Mouse (Mus musculus) Muller cell, postnatal 12 days (primary cell): ENCODE results near the gene Slc35b1.

Experiments used
- DNase-seq: peaks from one replicate; pipeline ENCODE4 v3.0.0-alpha.2; 2015; ENCODE audit errors: inconsistent ontology term

The Slc35b1 gene

DNA sequence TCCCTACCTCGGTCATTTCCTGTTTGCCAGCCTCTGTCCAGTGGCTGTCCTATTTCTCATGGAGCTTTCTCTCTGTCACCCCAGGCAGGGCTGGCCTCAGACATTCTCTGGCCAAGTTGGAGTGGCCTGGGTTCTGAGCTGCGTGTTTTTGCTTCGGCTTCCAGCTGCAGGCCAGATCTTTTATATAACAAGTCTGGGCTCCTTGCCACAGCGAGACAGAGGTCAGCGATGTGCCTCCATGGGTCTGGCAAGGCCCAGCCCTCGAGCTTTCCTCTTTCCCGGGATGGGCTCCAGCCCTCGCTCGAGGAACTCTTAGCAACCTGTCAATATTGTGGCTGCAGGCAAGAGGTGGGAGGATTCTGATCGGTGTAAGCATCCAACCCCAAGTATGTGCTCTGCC is 18.9 kb upstream of the Slc35b1 start:
- peak; percentile 94 for DNase-seq

DNA sequence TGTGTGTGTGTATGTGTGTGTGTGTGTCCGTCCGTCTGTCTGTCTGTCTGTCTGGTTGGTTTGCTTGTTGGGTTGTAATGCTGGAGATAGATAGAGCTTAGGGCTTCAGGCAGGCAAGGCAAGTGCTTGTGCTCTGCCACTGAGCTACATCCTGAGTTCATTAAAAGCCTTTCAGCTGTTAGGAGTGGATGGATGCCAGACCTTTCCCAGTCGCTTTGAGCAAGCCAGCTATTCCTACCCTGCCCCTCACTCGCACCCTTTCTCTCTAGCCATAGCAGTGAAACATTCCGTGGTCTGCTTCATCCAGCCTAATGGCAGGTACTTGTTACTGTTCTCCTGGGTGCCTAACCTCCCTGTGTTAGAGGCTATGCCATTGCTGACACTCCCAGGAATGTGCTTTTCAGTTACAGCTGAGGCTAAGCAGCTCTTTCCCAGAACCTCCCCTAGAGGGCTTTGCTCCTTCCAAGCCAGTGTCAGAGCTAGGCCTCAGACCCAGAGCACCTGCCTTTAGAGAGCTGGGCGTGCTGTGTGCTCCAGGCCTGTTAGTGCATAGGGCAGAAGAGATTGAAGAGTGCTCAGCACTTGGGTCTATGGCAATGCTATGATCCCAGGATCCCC is 18.1 kb upstream of the Slc35b1 start:
- peak; percentile 79 for DNase-seq

DNA sequence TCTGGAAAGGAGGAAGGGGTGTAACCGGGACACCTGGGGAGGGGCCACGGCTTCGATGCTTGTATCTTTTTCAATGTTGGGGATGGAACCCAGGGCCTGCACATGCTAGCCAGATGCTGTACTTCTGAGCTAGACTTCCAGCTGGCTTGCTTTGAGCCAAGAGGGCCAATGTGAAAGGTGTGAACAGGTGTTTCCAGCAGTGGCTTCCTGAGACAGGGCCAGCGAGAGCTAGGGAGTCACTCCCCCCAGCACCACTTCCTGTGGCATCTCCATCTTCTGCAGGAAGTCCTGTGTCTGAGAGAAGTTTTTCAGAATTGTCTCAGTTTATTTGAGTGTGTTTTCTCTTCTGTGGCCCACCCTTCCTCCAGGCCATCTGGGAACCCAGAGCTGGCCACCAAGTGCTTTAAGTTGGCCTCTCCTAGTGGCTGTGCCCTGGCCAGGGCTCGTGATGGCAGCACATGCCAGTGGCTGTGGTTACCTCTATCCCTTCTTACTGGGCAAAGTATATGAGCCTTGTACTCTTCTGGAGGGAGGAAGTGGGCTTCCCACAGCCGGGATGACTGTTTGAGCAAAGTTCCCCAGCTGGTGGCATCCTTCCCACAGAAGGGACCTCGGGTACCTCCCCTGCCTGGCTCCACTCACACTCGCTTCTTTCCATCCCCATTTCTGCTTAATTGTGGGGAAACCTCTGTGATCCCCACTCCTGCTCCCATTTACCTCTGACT is 17.3 kb upstream of the Slc35b1 start:
- no peak for DNase-seq

DNA sequence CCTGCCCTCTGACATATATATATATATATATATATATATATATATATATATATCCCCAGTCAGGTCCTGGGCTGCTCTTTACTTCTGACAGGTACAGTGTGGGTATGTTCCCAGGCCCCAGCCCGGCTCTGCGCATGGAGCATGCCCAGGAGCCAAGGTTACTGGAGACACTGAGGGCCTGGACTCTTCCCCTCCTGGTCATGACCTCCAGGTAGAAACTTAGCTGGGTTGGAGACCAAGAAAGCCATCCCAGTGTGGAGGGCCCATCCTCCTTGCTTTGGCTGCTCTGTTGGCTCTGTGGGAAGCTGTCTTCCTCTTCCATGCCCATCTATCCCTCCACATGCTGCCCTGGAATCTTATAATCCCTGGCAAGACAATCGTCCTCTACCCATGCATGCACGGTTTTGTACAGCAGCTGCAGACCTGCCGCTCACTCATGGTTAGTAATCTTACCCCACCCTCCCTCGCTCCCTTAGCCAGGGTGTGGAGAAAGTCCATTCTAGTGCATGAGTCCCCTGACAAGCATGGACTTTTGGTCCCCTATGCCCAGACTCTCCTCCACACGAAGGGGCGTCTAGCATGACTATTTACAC is 16.2 kb upstream of the Slc35b1 start:
- no peak for DNase-seq

DNA sequence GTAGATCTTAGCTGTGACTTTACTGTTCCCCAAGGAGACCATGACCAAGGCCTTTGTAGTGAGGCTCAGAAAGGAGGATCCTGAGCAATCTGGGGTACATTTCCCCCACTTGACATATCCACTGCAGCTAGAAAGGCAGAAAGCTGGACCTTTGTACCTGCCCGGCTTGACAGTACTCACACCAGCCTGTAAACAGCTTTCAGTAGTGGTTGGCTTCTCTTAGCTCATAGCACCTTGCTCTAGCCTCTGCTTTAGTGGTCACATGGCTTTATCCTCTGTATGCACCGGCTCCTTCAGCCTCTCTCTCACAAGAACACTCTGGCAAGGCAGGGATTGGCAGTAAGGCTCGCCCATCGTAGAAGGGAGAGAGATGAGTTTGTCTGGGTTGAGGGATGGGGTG is 15.6 kb upstream of the Slc35b1 start:
- DNase-seq = no peak

DNA sequence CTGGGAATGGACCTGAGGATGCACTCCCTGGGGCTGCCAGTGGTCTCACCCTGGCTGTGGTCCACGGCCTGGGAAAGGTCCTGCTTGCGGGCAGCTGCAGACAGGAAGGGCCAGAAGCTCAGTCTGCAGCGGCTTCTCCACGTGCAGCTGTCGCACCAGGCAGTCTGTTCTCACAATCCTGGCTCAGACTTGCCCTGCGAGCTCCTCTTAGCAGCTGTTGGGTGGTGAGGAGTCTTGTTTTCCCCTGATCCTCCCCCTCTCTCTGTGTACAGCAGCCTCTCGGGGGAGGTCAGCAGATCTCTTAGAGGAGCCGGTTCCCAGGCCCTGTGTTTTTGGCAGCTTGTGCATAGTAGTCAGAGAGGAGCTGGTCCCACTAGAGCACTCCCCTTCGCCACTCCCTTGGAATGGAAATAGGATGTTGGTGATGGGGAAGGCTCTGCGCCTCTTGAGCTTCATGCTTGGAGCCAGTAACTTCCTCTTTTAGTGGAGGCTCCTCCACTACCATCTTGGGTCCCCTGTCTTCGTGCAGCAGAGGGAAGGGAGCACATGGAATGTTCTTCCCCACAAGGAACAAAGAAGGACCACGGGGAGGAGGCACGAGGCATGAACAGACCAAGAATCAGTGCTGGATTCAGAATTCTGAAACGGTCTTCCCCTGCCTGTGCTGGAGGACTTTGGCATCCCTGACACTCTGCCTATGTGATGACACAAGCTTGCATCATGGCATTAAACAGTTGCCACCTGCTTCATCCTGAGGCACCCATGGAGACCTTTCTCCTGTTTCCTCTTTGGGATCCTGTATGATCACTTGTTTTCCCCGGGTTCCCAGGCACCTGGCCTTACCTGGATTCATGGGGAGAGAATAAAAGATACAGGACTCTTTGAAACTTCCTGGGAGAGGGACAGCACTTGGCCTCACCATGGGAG is 14.3 kb upstream of the Slc35b1 start:
- DNase-seq = no peak

DNA sequence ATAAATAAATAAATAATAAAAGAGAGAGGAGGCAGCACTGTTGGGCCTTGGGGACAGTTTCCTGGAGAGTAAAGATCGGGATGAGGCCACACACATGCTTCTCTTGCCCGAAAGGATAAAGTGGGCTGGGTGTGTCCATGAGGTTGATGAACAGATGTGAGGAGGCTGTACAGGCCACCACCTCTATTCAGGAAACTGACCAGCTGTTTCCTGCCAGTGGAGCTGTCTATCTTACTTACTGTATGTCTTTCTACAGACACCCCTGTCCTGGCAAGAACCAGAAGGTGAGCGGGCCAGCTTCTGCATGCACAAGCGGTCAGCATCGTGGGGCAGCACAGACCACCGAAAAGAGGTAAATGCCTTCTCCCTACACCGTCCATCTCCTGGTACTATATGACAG is 13.3 kb upstream of the Slc35b1 start:
- DNase-seq = no peak

DNA sequence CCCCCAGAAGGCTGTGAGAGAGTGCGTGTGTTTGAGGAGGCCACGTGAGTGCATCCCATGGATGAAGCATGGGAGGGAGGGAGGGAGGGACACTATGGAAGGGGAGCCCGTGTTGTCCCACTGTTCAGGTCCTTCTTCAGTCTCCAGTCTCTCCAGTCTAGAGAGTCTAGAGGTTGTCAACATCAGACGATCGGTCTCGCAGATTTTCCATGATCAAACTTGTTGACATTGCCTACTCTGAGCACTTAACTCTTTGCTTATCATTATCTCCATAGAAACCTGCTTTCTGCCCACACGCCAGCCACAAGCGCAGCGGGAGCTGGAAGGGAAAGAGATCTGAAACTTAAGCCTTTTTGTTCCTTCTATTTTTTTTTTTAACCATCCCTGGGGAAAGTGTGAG is 5.6 kb upstream of the Slc35b1 start:
- DNase-seq = no peak

DNA sequence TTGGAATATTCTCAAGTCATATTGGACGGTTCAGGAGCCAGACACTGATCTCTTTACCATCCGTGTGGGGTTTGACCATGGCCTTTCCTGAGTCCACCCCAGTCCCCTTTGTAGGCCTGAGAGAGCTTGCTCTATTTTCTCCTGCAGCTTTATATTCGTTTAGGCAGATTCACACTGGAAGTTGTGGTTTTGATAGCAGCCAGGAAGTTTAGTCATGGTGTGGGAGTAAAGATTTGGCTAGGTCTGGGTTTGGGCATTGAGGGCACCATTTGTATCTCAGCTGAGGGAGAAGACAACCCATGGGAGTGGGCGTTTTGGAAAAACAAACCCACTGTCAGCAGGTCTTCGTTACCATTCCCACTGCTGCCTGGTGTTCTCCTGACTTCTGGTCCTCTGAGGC is 4.9 kb upstream of the Slc35b1 start:
- DNase-seq = peak; percentile 68

DNA sequence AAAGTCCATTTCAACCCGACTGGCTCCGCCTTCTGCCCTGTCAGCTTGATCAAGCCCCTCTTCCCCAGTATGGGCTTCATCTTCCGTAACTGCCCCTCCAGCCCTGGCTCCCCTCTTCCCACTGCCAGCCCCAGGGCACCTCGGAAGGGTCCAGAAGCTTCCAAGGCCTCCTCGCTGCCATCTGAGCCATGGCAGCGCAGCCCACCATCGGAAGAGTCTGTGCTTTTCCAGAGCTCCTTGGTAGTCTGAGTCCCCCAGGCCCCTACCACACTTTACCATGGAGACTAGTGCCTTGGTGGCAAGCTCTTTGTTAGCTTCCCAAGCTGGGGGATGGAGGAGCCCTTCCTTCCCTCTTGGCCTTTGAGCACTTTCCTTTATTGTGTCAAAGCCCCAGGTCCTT is 3.8 kb upstream of the Slc35b1 start:
- no peak for DNase-seq

DNA sequence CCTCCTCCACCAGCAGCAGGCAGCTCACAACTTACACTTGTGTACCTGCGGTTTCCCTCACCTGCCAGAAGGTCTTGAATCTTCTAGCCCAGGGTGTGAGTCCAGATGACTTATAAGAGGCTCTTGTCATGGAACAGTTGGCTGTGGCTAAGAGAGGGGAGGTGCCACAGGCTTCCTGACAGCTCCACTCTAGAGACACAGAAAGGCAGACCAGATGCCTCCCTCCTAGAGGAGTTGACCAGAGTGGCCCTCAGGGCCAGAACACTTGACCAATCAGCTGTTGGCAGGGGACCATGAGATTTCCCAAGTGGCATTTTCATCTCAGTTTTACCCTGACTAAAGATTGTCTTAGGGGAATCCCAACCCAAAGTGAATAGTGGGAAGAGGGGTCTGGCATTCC is 3.3 kb upstream of the Slc35b1 start:
- no peak for DNase-seq

DNA sequence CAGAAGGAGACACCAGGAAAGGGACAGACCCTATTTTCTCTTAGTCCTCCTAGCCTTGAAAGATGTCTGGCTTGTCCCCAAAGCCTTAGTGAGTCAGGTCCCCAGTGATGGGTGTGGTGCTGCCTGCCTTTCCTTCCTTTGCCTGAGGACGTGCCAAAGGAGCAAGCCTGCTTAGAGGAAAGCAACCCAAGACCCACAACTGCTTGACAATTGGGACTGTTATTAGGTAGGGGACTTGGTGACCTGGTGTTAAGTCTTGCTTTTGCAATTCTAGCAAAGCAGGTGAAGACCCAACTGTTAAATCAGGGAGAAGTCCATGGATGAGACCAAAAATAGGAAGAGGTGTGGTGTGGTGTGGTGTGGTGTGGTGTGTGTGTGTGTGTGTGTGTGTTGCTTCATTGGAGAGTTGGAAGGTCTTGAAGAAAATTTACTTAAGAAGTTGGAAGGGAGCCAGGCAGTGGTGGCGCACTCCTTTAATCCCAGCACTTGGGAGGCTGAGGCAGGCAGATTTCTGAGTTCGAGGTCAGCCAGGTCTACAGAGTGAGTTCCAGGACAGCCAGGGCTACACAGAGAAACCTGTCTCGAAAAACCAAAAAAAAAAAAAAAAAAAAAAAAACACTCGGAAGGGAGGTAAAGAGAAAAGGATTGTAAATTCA is 1.0 kb upstream of the Slc35b1 start:
- no peak for DNase-seq

DNA sequence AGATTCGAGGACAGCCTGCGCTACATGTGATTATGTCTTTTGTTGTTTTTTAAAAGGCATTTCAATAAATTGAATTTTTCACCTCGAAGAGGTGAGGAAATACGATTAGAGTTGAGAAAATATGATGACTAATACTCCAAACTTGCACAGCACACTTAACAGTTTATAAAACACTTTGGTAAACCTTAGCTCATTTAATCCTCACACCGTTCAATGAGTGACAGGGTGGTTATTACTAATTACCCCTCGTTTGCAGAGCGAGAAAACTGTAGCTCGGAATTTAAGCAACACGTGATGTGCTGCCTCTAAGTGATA is 531 bp upstream of the Slc35b1 start:
- DNase-seq = no peak

DNA sequence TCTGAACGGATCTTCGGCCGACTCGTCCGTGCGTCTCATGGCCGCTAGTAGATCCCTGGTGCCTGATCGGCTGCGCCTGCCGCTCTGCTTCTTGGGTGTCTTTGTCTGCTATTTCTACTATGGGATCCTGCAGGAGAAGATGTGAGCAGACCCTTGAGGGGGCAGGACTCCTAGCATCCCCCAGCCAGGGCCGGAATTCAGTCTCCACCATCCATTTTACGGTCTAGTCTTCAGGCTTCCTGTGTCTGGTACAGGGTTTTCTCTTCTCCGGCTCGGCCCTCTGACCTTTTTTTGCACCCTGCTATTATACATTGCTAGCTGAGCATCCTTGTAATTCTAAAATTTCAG is 455 bp downstream of the Slc35b1 start:
- DNase-seq = no peak

DNA sequence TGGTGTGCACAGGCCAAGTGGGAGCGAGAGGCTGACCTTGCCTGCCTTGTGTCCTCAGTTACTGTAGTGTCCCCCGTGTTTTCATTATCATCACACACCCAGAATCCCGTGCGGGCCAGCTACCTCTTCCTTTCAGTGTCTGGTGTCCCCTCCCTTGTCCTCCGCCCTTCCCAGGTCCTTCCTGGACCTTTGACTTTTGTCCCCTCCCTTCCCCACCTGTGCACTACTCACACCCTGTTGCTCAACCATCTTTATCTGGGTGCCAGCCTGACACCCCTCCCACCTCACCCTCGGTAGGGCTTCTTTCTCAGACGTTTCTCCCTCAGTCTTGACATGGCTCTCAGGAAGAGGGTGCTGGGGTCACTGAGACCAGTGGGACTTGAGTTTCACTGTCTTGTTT is 2.9 kb downstream of the Slc35b1 start:
- DNase-seq = no peak

DNA sequence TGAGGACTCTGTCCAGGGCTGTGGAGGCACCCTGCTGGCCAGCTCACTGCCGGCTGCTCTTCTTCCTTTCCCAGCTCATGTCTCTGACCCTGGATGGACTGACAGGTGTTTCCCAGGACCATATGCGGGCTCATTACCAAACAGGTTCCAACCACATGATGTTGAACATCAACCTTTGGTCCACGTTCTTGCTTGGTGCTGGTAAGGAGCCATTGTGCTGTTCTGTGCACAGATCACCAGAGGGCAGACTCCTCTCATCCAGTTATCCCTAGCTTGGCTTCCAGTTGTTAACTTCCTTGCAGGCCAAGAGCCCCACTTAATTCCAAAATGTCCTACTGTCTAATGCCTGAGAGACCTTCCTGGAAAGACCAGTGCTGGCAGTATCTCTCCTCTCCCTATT is 4.5 kb downstream of the Slc35b1 start:
- DNase-seq = no peak

DNA sequence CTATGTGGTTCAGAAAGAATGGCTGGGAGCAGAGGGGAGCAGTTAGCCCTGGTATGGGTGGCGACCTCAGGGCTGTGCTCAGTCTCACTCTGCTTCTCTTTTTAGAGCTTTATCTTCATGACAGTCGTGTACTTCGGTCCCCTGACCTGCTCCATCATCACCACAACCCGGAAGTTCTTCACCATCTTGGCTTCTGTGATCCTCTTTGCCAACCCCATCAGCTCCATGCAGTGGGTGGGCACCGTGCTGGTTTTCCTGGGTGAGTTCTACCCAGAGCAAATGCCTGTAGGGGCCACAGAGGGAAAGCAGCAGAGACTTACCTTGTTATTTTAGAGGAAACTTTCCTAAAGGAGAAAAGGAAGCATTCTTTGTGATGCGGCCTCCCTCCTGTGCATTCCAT is 5.9 kb downstream of the Slc35b1 start:
- no peak for DNase-seq

DNA sequence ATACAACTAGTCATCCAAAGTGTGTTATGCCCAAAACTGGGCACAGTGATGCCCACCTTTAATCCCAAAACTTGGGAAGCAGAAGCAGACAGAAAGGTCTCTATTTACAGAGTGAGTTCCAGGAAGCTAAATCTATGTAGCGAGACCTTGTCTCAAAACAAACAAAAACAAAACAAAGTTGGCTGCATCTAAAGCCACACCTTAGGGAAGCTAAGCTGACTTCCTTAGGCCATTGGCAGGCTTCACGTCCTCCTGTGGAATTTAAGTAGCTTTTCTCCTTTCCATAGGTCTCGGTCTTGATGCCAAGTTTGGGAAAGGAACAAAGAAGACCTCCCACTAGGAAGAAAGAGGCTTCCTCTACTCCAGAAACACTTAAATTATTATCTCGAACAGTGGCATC is 6.7 kb downstream of the Slc35b1 start:
- no peak for DNase-seq

DNA sequence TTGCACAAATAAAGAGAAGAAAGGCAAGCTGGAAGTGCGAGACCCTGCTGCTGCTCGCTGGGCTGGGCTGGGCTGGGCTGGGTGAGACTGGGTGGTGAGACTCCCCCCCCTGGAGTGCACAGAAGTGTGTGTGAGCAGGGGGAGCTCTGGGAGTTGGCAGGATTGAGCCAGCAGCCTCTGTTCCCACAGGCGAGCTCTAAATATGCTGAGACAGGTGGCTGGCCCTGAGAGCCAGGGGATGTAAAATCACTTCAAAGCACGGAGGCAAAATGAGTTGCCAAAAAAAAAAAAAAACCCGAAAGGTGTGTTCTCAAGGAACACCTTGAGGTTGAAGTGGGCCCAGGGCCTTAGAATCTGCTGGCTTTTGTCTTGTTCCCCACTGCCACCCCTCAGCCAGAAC is 7.3 kb downstream of the Slc35b1 start:
- no peak for DNase-seq

DNA sequence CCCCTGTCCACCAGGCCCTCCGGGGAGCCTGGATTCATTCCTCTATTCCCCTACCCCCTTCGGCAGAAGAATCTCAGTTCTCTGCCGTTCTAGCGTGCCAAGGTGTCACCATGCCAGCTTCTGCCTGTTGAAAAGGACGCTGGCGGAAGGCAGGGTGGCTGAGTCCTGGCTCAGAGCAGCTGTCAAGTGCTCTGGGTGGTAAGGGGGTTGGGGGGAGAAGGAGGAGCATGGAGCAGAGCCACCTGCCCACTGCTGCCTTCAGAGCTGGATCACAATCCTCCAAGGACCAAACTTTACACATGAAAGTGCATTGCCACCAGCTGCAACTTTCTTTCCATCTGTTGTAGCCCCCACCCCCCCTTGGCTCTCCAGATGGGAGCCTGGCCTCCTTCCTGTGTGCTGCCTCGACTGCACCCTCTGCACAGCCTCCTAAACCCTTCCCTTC is 7.8 kb downstream of the Slc35b1 start:
- peak; percentile 55 for DNase-seq

DNA sequence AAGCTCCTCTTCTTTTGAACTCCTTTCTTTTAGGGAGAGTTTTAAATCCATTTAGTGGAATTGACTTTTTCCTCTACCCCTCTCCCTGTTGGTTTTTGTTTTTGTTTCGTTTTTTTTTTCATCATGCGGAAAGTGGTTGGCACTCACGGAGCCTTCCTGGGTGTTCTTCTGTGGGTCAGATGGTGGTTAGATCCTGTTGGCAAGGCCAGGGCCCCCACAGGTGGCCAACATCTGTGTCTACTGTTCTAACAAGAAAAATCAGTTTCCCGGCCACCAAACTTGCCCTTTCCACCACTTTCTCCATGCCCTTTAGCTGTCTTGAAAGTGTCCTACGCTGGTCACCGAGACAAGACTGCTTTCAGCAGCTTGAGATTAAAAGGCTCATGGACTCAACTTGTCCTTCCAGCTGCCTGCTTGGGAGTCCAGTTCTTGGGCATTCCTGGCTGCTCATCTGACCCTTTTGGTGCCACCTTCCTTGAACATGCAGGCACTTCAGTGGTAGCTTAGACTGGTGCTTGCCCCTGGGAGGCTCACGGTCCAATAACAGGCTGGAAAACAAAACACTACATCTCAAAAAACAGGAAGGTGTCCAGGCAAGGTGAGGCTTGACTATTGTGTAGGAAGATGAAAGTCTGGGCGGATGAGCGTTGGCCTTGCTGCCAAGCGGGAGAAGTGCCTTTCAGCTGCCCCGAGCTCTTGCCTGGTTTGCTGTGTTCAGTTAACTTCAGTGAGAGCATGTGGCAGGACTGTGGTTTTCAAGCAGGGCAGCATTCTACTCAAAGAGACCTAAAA is 8.4 kb downstream of the Slc35b1 start:
- no peak for DNase-seq
